Mouse (Mus musculus) cerebellum, postnatal 36 days (tissue): ENCODE results near the gene Myof.

Experiments used
- DNase-seq, 2 experiments: peaks; one replicate each; pipeline ENCODE4 v3.0.0; 2021 to 2022; ENCODE audit warnings: mixed read lengths in 2 of 2

Myof gene

DNA sequence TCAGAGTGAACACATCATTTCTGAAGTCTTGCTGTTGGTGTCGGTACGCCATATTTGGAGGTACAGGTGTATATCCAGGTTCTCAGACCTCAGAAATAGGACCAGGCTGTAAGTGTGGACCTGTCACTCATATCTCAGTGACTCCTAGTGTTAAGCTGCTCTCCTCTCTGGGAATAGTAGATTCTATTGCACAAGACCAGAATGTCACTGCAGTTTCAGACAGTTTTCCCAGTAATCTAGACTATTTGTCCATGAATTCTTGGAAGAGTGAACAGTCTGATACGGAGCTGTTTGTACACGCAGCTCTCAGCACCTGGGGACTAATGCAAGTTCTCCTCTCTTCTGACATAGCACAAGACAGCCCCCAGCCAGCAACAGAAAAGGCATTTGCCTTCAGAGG lies 42.4 kb downstream of the Myof start:
- DNase-seq, result no peak

DNA sequence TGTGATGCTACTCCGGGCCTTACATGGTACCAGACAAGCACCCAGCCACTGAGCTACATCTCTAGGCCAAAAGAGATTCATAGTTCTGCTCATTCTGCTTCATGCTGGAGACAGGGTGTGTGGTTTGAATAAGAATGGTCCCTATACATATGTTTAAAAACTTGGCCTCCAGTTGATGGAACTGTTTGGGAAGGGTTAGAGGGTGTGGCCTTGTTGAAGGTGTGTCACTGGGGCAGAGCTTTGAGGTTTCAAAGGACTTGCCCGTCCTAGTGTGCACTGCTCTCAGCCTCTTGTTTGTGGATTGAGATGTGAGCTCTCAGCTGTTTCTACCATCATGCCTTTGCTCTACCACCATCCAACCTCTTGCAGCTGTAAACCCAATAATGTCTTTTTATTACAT lies 43.4 kb downstream of the Myof start:
- DNase-seq, result no peak

DNA sequence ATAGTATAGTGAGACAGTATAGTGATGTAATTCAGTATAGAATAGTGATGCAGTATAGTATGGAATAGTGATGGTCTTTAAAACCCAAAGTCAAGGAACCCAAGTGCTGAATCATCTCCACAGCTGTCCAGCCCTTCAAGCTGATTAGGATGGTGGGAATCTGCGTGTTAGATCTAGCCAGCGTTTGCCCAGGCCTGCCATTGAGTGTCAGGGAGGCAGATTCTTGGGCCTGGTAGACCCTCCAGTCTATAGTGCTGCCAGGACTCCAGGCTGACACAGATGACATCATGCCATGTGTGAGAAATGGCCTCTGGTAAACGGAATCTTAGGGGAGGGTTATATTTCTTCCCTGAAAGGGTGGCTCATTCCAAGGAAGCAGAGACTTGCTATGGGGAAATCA lies 49.1 kb downstream of the Myof start:
- DNase-seq, result no peak

DNA sequence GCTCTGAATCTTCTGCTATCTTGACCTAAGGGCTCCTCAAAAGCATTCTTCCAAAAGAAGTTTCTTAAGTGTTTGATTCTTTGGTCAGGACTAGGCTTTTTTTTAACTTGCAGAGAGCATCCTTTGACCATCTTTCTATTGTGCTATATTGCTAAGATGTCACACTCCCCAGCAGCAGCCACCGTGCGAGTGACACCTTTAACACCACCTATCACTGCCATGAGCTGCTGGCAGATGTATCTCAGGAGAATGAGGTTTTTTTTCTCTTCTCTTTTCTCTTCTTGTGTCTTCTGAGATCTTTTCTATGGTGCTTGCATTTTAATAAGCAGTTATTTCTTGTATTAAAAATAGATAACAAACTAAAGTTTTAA lies 51.2 kb downstream of the Myof start:
- DNase-seq, result no peak

DNA sequence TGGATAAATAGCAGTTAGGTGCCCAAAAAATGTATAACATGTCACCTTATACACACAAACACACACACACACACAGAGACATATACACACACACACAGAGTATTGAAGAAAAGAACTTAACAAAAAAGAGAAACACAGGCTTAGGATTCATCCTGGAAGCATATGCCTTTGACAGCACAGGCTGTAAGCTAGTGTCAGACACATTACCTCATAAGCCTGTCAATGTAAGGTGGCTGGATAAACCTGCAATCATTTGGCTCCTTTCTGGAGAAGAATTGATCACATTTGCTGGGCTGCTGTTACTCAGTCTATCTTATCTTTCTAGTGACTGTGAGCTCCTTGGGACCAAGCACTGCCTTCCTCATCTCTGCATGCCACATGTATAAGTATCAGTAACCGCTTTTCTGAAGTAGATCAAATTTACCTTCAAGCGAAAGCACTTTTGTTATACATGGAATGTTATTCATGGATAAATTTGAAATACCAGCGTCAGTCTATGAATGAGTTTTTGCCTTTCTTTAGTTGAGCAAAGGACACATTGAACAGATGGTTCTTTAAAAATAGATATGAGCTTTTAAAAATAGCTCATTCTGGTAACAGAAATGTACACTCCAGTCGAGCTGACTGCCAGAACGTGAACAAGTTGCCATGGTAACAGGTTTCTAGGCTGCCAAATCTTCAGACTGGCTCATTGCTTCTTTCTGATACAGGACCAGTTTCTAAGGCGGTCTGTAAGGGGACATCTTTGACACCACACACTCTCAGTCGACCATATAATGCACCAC lies 51.8 kb downstream of the Myof start:
- peak; percentile 62 to 80 for DNase-seq

DNA sequence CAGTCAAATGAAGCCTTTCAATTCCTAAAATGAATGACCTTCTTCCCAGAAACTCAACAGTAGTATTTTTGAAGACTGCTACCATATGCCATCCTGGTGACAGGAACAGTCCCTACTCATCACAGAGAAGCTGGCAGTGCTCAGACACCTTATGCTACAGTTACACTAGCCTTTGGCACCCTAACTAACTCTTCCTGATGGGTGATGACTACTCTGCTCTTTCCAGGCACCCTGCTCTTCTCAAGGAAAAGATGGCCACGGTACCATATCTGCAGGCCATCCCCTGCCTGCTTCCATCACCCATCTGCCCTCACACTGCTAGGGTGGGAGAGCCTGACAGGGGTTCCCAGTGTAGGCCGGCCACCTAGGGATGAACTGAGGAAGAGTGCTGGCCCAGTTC lies 53.4 kb downstream of the Myof start:
- DNase-seq, result peak in 1 of 2 experiments; percentile 51

DNA sequence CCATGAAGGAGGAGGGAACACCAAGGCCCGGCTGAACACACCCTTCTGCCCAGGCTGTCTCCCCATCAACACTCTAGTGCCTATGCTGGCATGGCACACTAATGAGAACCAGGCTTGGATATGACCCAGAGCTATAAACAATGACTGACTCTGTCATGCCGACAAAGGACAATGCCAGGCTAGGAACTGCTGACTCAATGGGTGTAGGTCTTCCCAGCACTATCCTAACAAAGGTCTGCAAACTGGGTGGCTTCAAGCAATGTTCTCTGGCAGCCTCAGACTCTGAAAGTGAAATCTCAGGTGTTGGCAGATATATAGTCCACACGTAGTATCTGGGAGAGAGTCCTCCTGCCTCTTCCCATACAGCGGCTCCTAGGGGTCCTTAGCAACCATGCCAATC lies 55.2 kb downstream of the Myof start:
- DNase-seq, result no peak

DNA sequence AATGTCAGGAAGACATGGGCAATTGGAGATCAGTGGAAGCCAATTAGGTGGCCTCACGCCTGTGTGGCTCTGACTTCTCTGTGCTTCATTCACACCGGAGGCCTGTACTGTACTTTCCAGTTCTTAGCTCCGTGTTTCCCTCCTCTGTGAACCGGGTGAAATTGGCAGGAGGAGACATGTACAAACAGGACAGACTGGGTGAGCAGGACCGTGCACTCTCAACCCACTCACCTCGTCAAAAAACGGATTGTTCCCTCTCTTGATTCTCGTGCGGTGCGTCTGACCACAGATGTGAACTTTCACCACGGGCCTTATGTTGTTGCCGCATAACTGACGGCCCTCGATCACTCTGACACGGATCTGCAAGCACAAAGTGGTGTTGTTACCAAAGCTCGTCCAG lies 57.6 kb downstream of the Myof start:
- no peak for DNase-seq

DNA sequence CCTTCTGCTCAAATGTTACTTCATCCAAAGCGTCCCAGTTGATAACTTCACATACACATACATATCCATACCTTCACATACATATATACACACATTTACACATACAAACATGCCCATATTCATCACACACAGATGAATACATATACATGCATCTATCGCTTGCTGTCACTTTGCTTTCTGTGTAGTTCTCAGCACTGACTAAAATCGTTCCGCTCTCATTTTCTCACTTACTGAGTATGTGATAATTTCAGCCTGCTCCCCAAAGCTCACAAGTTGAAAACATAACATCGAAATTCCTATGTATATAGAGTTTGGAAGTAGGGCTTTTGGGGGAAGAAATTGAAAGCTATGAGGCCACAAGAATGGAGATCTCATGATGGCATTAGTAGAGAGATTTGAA lies 67.4 kb downstream of the Myof start:
- no peak for DNase-seq

DNA sequence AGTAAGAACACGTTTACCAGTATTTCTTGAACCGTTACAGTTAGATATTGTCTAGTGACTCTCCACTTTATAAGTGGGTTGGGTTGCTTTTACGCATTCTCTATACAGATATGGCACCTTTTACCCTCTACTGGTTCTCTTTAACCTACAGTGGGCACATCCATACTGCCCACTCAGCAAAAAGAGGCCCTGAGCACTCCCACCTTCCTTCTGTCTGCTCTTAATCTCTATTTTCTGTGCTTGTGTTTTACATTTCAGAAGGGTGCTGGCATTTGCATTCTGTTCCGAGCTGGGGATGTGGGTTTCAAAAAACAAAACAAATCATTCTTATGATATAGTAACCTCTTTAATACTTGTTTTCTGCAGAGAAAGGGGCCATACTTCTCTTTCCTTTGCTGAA lies 72.8 kb downstream of the Myof start:
- DNase-seq, result no peak

DNA sequence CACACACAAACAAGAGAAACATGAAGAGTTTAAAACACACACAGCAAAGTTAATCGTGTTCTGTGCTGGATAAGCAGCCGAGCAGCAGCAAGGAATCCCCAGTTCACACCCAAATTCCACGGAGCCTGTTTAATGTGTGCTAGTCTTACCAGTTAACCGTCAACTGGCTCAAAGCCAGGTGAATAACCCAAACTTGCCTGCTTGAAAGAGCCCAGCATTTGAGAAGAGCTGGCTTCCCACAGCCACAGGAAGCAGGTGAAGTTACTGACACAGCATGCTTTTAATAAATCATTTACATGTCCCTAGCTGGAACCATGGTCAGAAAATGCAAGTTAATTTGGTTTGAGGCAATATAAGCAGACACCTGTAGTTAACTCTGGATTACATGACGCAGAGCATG lies 73.4 kb downstream of the Myof start:
- DNase-seq, result no peak

DNA sequence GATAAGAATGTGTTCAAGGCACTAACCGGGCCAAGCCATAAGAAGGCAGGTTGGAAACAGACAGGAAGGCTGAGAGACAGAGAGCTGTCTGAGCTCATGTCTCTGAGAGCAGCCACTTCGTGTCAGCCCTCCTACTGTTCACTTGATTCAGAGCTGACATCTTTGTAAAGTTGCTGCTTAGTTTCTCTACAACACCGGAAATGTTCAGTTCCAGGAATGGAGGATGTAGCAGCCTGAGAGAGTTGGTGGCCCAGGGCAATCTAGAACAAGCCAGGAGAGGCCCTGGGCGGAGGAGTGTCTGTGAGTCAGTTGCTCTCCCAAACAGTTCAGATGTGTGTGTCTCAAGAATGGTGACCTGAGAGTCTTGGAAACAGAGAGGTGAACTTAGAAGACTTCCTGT lies 77.5 kb downstream of the Myof start:
- no peak for DNase-seq

DNA sequence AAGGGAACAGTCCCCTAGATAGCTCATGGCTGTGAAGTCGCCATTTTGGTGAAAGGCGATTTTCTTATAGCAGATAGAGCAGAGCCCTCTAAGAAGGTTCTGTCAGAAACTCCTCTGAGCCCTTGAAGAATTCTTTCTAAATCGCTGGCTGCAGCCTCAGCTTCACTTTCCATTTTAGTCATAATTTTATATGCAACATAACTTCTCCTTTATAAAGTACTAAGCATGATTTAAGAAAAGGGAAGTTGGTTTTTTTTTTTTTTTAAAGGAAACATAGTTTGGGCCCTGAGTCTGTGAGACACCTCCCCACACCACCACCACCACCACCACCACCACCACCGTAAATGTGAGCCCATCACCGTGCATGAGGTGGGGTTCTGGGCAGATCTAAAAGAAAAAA lies 80.0 kb downstream of the Myof start:
- no peak for DNase-seq

DNA sequence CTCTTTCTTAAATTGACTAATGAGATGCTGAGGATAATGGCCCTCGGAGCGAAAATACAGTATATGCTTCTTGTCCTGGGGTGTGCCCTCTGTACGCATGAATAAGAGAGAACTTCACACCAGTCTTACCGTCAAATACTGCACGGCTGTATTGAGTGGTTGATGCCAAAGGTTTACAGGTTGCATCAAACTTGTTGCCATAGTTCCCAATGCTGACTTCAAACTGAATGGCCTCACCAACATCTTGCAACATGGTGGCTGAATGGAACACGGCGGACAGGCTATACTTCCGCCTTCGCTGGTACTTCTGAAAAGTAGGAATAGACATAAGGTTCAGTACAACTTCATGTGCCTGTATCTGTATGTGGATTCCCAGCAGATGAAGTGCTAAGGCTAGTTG lies 82.6 kb downstream of the Myof start:
- no peak for DNase-seq

DNA sequence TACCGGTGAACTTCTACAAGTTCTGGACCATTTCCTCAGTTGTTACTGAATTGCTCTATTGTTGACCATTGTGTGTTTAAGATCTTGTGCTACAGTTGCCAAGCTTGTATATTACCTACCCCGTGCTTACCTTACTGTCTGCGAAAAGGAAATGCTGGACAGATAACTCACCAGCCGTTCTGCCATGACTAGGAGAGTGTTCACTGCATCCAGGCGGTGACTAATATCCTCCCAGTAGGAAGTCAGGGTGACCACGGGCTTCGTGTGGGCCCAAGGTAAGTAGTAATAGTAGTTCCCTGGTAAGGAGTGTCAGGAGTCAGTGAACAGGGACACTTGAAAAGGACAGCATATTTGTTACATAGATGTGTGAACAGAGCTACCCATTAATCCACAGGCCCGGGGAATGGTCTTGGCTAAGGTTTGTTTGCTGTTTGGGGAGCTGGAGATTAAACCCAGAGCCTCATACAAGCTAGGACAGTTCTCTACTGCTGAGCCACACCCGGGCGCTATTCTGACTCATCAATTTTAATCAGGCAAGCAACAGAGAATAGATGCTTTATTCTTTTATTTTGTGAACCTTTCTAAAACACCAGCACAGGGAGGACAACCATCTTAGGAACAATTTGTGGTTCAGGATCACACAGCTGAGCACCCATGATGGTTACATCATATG lies 83.7 kb downstream of the Myof start:
- DNase-seq, result no peak

DNA sequence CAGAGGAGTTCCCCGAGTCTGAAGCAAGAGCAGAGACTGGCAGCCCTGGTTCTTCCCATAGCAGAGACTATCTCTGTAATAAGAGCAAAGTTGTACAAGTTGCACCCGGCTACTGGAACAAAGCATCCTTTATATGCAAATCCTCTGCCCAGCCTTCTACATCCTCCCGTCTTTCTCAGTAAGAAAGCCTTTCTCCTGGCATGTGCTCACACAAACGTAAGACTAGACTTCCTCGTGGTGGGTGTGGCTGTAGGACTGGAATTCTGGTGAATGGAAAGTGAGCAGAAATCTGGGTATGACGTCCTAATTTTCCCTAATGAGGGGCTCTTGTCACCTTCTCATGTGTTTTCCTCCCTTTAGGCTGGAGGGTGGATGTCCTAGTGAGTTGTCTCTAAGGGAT lies 84.3 kb downstream of the Myof start:
- DNase-seq, result no peak

DNA sequence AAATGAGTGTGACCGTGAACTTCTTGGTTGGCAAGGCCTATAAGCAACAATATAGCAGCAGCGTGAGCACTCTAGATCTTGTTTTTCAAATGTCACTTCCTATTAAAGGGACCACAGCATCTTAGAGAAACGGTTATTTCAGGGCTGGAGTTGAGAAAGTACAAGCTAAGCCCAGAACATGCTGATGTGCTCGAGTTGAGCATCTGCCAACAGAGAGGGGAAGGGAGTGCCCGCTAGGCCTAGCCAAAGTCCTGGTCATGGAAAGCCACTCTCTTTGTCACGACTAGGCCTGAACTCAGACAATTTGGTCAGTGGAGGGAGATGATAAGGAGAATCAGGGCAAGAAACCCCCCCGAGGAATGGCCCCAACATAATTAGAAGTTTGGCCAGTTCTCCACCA lies 86.1 kb downstream of the Myof start:
- DNase-seq, result no peak

DNA sequence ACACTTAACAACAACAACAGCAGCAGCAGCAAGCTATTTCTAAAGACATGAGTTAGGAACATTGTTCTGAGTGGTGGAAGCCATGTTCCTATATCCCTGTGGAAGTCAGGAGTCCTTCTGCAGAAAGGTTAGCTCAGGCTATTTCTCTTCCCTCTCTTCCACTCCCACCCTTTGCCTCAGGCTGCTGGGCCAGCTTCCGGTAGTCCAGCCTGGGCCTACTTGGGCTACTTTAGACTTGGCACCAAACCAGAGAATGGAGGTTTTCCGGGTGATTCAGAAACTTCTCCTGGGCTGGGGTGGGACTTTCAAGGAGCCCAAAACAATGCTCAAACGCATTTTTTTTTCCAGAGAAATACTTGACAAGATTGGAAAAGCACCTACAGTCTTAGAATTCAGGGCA lies 87.4 kb downstream of the Myof start:
- no peak for DNase-seq

DNA sequence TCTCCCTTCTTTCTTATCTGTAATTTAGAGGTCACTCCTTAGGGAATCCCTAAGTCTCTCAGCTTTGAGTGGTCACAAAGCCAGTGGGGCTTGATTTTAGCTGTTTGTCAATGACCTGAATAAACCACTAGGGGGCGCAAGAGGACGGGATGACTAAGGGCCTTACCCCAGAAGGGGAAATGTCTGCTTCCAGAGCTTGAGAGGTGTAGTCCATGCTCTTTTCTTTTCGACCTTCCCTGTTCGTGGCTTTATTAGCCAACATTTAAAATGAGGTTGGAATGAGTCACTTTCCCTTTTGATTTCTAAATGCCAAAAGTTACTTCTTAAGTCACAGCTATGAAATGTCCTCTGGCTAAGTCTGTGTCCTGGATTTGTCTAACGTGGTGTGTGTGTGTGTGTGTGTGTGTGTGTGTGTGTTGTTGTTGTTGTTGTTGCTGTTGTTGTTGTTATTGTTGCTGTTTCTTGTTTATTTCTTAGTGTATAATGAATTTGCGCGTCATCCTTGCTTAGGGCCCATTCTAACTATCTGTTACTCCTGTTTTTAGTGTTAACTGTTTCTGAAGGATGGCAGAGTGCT lies 87.9 kb downstream of the Myof start:
- DNase-seq, result peak; percentile 66 to 81

DNA sequence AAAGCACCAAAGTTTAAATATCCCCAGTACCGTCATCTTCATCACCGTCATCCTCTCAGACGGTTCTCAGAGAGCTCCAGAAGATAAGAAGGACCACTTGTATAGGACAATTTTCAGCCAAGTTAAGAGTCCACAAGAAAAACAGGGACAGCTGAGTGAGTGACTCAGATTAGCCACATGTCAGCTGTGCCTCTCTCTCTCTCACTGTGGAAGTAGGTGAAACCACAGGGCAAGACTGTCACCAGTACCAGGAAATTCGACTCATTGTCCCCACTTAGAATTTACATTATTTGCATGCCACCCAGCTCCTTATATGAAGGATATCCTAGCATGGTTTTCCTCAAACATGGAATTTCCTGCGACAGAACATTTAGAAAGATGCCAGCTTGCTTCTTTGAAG lies 88.6 kb downstream of the Myof start:
- DNase-seq, result no peak

DNA sequence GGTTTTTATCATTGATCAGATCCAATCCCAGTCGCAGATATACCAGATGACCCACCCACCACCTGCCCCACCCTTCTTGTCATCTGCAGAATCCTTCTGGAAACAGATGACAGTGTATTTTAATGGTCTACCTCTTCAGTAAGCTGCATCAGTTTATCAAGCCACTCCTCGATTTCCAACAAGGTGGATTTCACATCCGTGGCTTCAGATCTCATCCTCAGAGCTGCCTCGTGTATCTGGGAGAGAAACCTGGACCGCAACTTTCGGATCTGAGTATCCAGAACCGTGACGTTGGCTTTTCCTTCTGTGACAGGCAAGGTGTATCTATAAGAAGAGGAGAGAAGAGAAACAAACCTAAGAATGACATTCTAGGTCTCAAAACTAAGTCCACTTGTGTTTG lies 89.1 kb downstream of the Myof start:
- DNase-seq, result no peak

DNA sequence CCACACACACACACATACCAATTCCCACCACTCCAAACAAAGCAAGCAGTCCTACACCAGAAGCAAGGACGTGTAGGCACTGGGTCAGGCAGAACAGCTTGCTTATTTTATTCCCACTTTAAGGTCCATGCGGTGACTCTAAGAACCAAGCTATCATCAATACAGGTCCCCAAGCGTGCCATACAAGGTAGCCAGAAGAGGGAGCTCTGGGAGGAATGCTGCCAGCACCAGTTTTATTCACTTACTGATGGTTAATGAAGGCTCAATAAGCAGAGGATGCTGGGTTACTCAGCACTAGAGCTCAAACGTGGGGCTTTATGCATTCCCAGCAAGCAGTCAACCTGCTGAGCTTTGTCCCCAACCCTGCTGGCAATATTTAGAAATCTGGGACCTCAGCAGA lies 96.7 kb downstream of the Myof start:
- no peak for DNase-seq

DNA sequence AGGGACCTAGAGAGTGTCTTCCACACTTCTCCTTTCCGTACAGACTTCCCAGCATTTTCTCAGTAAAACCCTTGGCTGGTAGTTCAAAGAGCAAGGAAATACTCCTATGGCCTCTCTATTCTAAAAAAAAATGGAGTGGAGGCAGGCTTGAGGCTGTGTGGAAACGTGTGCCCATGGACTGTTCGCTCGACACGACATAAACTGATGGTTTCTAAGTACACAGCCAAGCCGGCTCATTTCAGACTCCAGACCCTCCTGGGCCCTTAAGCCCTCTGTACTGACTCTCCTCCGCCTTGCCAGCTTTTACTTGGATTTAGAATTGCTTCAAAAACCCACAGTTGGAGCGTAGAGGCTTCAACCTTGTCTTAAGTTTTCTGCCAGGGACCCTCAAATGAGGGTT lies 97.3 kb downstream of the Myof start:
- DNase-seq, result no peak

DNA sequence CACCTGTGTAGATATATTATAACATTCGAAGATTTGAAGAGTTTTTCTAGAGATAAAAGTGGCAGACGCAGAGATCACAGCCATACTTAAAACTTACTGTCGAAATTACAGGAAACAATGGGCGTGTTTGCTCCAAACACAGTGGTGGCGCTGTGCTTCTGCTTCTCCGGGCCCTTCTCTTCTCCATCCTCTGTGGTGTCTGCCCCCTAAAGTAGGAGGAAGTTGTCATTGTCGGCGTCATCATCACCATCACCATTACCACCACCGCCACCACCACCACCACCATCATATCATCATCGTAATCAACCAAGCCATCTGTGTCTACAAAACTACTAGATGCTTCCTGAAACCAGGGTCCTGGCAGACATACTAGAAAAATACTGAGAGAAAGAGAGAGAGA lies 104.2 kb downstream of the Myof start:
- no peak for DNase-seq

DNA sequence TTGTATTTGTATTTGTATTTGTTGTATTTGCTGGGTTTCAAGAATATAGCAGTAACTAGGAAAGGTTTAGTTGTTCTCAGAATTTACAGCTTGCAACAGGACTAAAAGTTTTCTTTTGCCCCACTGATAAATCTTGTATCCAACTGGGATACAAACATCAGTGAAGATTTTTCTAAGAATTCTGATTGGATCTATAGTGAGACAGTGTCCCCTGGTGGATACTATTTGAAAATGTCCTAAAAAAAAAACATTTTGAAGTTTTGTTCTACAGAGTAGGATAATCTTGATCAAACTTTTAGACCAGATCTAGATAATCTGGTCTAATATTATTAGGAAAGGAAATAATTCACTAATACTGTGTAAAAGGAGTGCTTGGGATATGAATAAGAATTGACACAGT lies 106.3 kb downstream of the Myof start:
- DNase-seq, result no peak
